Mouse (Mus musculus) liver, embryonic 14.5 days (tissue): ENCODE measurements at regions not wholly inside any gene's neighbourhood (a gene's known extent, or its start where the extent isn't known, plus 50 kb on each side); places are given as distances from the start of the nearest gene placed in this dataset.

Experiments
- ATAC-seq: fragments of 200-750 bp; cut with Nextera tagmentation; 2 replicates; pipeline ENCODE4 v1.8.0; 2017; ENCODE audit warnings: moderate number of reproducible peaks, mild to moderate bottlenecking, moderate library complexity; ENCODE audit not compliant: insufficient read depth
- DNase-seq, 3 experiments: peaks; one replicate each; pipeline ENCODE4 v3.0.0-alpha.2; 2012 to 2013; ENCODE audit warnings: low read depth in 3 of 3, low spot score in 3 of 3
- H3K27ac ChIP-seq: fragments of 300-500 bp; sonication (generic); 2 replicates; pipeline ENCODE4 v1.5.1; 2014; ENCODE audit warnings: moderate library complexity, mild to moderate bottlenecking, control low read depth, inconsistent platforms
- H3K27me3 ChIP-seq: fragments of 300-500 bp; sonication (generic); 2 replicates; pipeline ENCODE4 v1.6.1; 2014; ENCODE audit warnings: mild to moderate bottlenecking, low read length, moderate library complexity; ENCODE audit not compliant: control insufficient read depth, insufficient read depth
- H3K36me3 ChIP-seq: fragments of 300-500 bp; sonication (generic); replicated peaks from 2 replicates; pipeline ENCODE4 v1.6.1; 2014; ENCODE audit warnings: low read depth; ENCODE audit not compliant: control insufficient read depth, insufficient read depth
- H3K4me1 ChIP-seq, 2 experiments: fragments of 200-500 bp in 1 of 2; fragments of 300-500 bp in 1 of 2; sonication (generic) in 1 of 2; replicated peaks; 2 replicates each; pipeline ENCODE4 v1.6.1; 2012 to 2014; ENCODE audit warnings: antibody characterized with exemption in 1 of 2, inconsistent platforms in 1 of 2, low read length in 1 of 2; ENCODE audit not compliant: control insufficient read depth in 2 of 2, insufficient read depth in 2 of 2
- H3K4me2 ChIP-seq: fragments of 300-500 bp; sonication (generic); 2 replicates; pipeline ENCODE4 v1.6.1; 2014; ENCODE audit warnings: low read depth, mild to moderate bottlenecking, control low read depth, moderate library complexity
- H3K4me3 ChIP-seq, 2 experiments: fragments of 200-500 bp in 1 of 2; fragments of 300-500 bp in 1 of 2; sonication (generic) in 1 of 2; 2 replicates each; pipeline ENCODE4 v1.5.1; 2012 to 2014; ENCODE audit warnings: low read depth in 2 of 2, low read length in 2 of 2, mild to moderate bottlenecking in 2 of 2, control low read depth in 1 of 2, inconsistent platforms in 1 of 2, moderate library complexity in 1 of 2; ENCODE audit not compliant: insufficient read depth in 1 of 2
- H3K9ac ChIP-seq: fragments of 300-500 bp; sonication (generic); replicated peaks from 2 replicates; pipeline ENCODE4 v1.6.1; 2014; ENCODE audit warnings: mild to moderate bottlenecking, control low read depth, moderate library complexity
- H3K9me3 ChIP-seq: fragments of 300-500 bp; sonication (generic); 2 replicates; pipeline ENCODE4 v1.6.1; 2016; ENCODE audit warnings: low read length, mixed read lengths; ENCODE audit not compliant: control insufficient read depth
- CTCF ChIP-seq: IDR thresholded peaks from 2 replicates; pipeline ENCODE4 v1.5.1; 2016; ENCODE audit warnings: antibody characterized with exemption, low read depth, control low read depth
- EP300 ChIP-seq: IDR thresholded peaks from 2 replicates; pipeline ENCODE4 v1.6.1; 2016; ENCODE audit warnings: antibody characterized with exemption, low read depth
- WGBS: fragments of 180-500 bp; shearing (Covaris S2); extraction: QIAGEN DNeasy Blood & Tissue Kit; methylation state at CpG from one replicate; pipeline ENCODE4 v1.1.7; 2014; ENCODE audit not compliant: insufficient replicate concordance; 5-methylcytosine and 5-hydroxymethylcytosine counted together

GRCm38 (mm10) chr17:88370676-88371075 is 69.8 kb upstream of the Foxn2 start:
- Histone ChIP-seq H3K4me3 (no peak overlapping the region), H3K9me3 (no peaks in the 10 kb centered on the region), H3K4me2 (no peak overlapping the region), H3K9ac (no peak overlapping the region), H3K27ac (no peak overlapping the region), H3K27me3 (no peaks in the 10 kb centered on the region), H3K36me3 (no peaks in the 10 kb centered on the region), H3K4me1 (no peaks in the 10 kb centered on the region)
- ATAC-seq, result no peak
- no peak for TF ChIP-seq CTCF
- TF ChIP-seq EP300, result no peak
- 79% methylated on average over 9 of the region's 9 CpGs for WGBS
- DNase-seq, result no peak

- Histone ChIP-seq H3K4me3 (no peak overlapping the region), H3K9me3 (no peaks in the 10 kb centered on the region), H3K27me3 (no peaks in the 10 kb centered on the region), H3K27ac (no peak overlapping the region), H3K36me3 (no peaks in the 10 kb centered on the region), H3K4me1 (no peaks in the 10 kb centered on the region), H3K4me2 (no peak overlapping the region), H3K9ac (no peak overlapping the region)
- DNase-seq, result no peak
- 64% methylated on average over 5 of the region's 5 CpGs for WGBS
- no peak for TF ChIP-seq EP300
- TF ChIP-seq CTCF, result peak; percentile 62
- ATAC-seq, result no peak
These were observed 62.0 kb upstream of the Foxn2 start for GRCm38 (mm10) chr17:88378505-88378904.

- TF ChIP-seq CTCF (no peak), EP300 (no peak)
- Histone ChIP-seq H3K4me2 (no peak overlapping the region), H3K27ac (no peak overlapping the region), H3K4me3 (no peak overlapping the region), H3K27me3 (no peaks in the 10 kb centered on the region), H3K4me1 (no peaks in the 10 kb centered on the region), H3K9me3 (no peaks in the 10 kb centered on the region), H3K9ac (no peak overlapping the region), H3K36me3 (no peaks in the 10 kb centered on the region)
- no peak for DNase-seq
- WGBS, result 87% methylated on average over 5 of the region's 5 CpGs
- no peak for ATAC-seq
These were observed 61.1 kb upstream of the Foxn2 start for GRCm38 (mm10) chr17:88379389-88379788.

- 36% methylated on average over 9 of the region's 9 CpGs for WGBS
- Histone ChIP-seq H3K9me3 (no peaks in the 10 kb centered on the region), H3K27me3 (no peaks in the 10 kb centered on the region), H3K9ac (no peak overlapping the region), H3K4me3 (no peak overlapping the region), H3K36me3 (no peaks in the 10 kb centered on the region), H3K4me2 (no peak overlapping the region), H3K27ac (no peak overlapping the region), H3K4me1 (no peaks in the 10 kb centered on the region)
- ATAC-seq, result no peak
- peak; percentile 34 for TF ChIP-seq CTCF
- no peak for TF ChIP-seq EP300
- DNase-seq, result no peak
These were observed 59.4 kb upstream of the Foxn2 start for GRCm38 (mm10) chr17:88381106-88381505.

GRCm38 (mm10) chr17:88383447-88383846 is 57.1 kb upstream of the Foxn2 start:
- no peaks in the 10 kb centered on the region for H3K4me1 ChIP-seq
- TF ChIP-seq EP300 (no peak), CTCF (no peak)
- ATAC-seq, result no peak
- no peaks in the 10 kb centered on the region for H3K36me3 ChIP-seq
- no peak overlapping the region for H3K4me2 ChIP-seq
- no peak overlapping the region for H3K9ac ChIP-seq
- H3K9me3 ChIP-seq, result no peaks in the 10 kb centered on the region
- DNase-seq, result no peak
- no peak overlapping the region for H3K4me3 ChIP-seq
- H3K27ac ChIP-seq, result no peak overlapping the region
- 66% methylated on average over 4 of the region's 4 CpGs for WGBS
- no peaks in the 10 kb centered on the region for H3K27me3 ChIP-seq
